Mouse (Mus musculus) lung, adult 2 months (tissue): ENCODE results near the gene Stc2.

Source experiments
- CTCF ChIP-seq: fragments of 200-500 bp; IDR thresholded peaks from 2 replicates; pipeline ENCODE4 v1.5.1; 2011; ENCODE audit warnings: mild to moderate bottlenecking, low read length, control low read depth; ENCODE audit not compliant: insufficient read depth
- POLR2A ChIP-seq: fragments of 200-500 bp; IDR thresholded peaks from 2 replicates; pipeline ENCODE4 v1.6.1; 2011; ENCODE audit warnings: low read depth, mild to moderate bottlenecking, control low read depth, low read length, borderline replicate concordance; ENCODE audit errors: extremely low read depth

DNA sequence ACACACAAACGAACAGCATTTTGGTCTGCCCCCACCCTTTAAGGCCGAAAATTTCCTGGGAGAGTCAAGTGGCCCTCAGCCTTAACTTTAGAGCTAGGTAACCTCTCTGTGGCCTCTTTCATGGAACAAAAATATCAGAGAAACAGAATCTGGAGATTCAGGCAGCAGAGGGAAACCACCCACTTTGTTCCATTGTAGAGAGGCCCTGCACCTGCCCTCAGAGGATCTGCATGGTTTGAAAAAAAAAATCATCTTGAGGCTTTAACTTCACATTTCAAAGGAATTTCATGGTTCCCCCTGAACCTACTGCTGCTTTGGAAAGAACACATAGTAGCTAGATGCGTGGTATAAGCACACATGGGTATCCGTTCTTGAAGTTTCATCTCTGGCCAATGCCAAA lies 2.3 kb upstream of the Stc2 start:
- TF ChIP-seq POLR2A (no peak), CTCF (no peak)
